Mouse (Mus musculus) brain, embryonic 14.5 days (tissue): ENCODE measurements around the gene H2al1i.

ENCODE experiments used
- CTCF ChIP-seq: fragments of 200-500 bp; IDR thresholded peaks from 2 replicates; pipeline ENCODE4 v1.5.1; 2012; ENCODE audit warnings: inconsistent platforms, mild to moderate bottlenecking, moderate library complexity, borderline replicate concordance; ENCODE audit not compliant: insufficient read depth, insufficient read length; ENCODE audit errors: extremely low read depth
- POLR2A ChIP-seq: fragments of 200-500 bp; IDR thresholded peaks from 2 replicates; pipeline ENCODE4 v1.6.1; 2012; ENCODE audit warnings: mild to moderate bottlenecking, inconsistent platforms, borderline replicate concordance; ENCODE audit not compliant: poor library complexity, insufficient read depth, insufficient read length, severe bottlenecking; ENCODE audit errors: extremely low read depth

GRCm38 (mm10) chrX:11277083-11277482 lies 47.4 kb upstream of the H2al1i start:
- TF ChIP-seq CTCF (no peak), POLR2A (no peak)
